Mouse (Mus musculus): ENCODE measurements around the gene Ankrd33b.

DNA sequence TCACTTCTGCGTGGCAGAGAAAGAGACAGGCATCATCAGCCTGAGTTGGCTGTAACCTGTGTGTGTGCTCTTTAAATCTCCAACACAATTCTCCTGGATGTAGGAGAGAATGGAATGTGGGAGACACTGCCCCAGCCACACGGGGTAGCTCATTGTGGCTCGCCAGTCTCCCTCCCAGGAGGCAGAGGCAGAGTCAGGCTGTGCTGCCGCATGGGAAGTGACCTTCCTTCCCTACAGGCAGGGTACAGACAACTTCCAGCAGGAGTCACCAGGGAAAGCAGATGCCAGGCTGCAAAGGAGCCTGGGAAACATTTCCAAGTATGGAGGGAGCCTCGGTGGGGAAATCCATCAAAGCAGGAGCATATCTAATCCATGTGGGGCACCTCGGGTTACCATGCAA is 62.3 kb downstream of the Ankrd33b start:
- no peak for TF ChIP-seq HCFC1 (IDR thresholded peaks at IDR 0.05; ENCODE audit: borderline replicate concordance, insufficient read depth, low read length)
- no peak for TF ChIP-seq ZC3H11A (IDR thresholded peaks at IDR 0.05; ENCODE audit: borderline replicate concordance, low read depth, low read length)

Data from ES-E14 (cell line).